Mouse (Mus musculus) megakaryocyte progenitor cell, adult 5-6 weeks (primary cell): ENCODE results near the gene Ophn1. TPM values are rescaled to one million over a fixed set of nuclear protein-coding genes. Genes with fewer than 3 reads are reported as not detected.

ENCODE experiments used
- total RNA-seq, 2 experiments: library from RNA; stranded (forward) in 1 of 2; stranded (reverse) in 1 of 2; fragments of 157-497, 149-512 nt in 1 of 2; fragments of 200-1000 nt in 1 of 2; gene quantifications; 2 replicates each; pipeline versions ENCODE4 v1.2.3 to v1.2.4; 2015 to 2017

Gene Ophn1
- total RNA-seq, 2 experiments from 2014 or later, result 0.89 to 2.8 TPM

Other genes starting within 250 kb of the Ophn1 start
- gene Yipf6, start 45.3 kb upstream of the Ophn1 start, total RNA-seq (2015), result 21.1 and 23.8 TPM in 2 replicates
- gene Yipf6, start 45.3 kb upstream of the Ophn1 start, total RNA-seq (2017), result 22.5 and 24.0 TPM in 2 replicates
- 4.4 and 5.6 TPM in 2 replicates for gene Stard8, start 112.2 kb upstream of the Ophn1 start, total RNA-seq (2015)
- gene Stard8, start 112.2 kb upstream of the Ophn1 start, total RNA-seq (2017), result 3.1 and 6.9 TPM in 2 replicates
- 1.0 and 1.2 TPM in 2 replicates for gene Efnb1, start 245.1 kb upstream of the Ophn1 start, total RNA-seq (2015)
- gene Efnb1, start 245.1 kb upstream of the Ophn1 start, total RNA-seq (2017), result 0.98 and 1.00 TPM in 2 replicates